Comparison of ENCODE assay signal across 8 mouse cellular contexts in the genomic region with DNA sequence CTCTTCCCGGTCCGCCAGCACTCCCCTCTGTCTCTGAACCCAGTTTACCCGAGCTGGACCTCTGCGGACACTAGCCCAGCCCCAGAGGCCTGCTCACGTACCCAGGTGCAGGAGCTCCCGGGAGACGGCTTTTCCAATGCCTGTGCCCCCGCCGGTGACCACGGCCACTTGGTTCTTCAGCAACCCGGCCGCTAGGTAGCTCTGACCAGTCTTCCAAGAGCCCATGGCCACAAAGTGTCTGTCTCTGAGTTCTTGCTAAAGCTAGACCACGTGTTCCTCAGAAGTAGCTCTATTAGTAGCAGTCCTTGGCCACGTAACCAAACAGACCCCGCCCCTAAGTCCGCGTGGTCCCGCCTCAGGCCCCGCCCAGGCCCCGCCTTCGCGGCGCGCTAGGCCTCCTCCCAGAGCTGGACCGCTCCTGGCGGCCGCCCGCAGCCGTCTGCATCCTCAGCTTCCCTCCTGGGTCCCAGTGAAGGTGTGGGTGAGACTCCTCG. TPM values are rescaled to one million over a fixed set of nuclear protein-coding genes. Genes with fewer than 3 reads are reported as not detected.
DNase-seq lines count a peak whose midpoint lies in the region; ATAC-seq and TF ChIP-seq lines count a peak whose summit lies in the region.

Gene Pecr (minus strand): TSS at position 323 of the 494 bp plus-strand sequence.
Gene Tmem169 (plus strand): TSS at position 378 of the 494 bp plus-strand sequence.

- TF ChIP-seq POLR2A in limb, embryonic 14.5 days (IDR thresholded peaks at IDR 0.05; ENCODE audit: borderline replicate concordance, extremely low read depth, insufficient read depth, insufficient read length): peak; percentile 64; the same call in 1 of the 2 replicates

- ATAC-seq in embryonic facial prominence, embryonic 13.5 days (ENCODE audit: insufficient number of reproducible peaks, insufficient read depth, low FRiP score, low TSS enrichment, low read depth): peak; percentile 98
- ATAC-seq in limb, embryonic 14.5 days (ENCODE audit: low FRiP score, low read depth): peak; percentile 100
- ATAC-seq in midbrain, postnatal 0 days (ENCODE audit: low FRiP score): peak; percentile 99

- no peaks in the 10 kb centered on the region; the same call in 1 of the 2 replicates for H3K36me3 ChIP-seq in embryonic facial prominence, embryonic 13.5 days
- H3K36me3 ChIP-seq in limb, embryonic 14.5 days (ENCODE audit: control insufficient read depth, insufficient read depth, low read length): no peaks in the 10 kb centered on the region
- H3K36me3 ChIP-seq in midbrain, postnatal 0 days (ENCODE audit: insufficient read depth, low read length): no peaks in the 10 kb centered on the region

- H3K9ac ChIP-seq in embryonic facial prominence, embryonic 13.5 days: peak within 1 kb of the TSS; percentile 89
- peak within 1 kb of the TSS; percentile 74 for H3K9ac ChIP-seq in limb, embryonic 14.5 days (ENCODE audit: low read depth, low read length, severe bottlenecking)
- peak within 1 kb of the TSS; percentile 76 for H3K9ac ChIP-seq in midbrain, postnatal 0 days (replicated peaks; ENCODE audit: low read length, poor library complexity, severe bottlenecking)

- H3K4me3 ChIP-seq in embryonic facial prominence, embryonic 13.5 days: peak within 1 kb of the TSS; percentile 69
- peak within 1 kb of the TSS; percentile 61 for H3K4me3 ChIP-seq in limb, embryonic 14.5 days (replicated peaks; ENCODE audit: low read length)
- H3K4me3 ChIP-seq in midbrain, postnatal 0 days (ENCODE audit: low read depth, low read length): peak within 1 kb of the TSS; percentile 54

- peaks cover 4% of the 10 kb centered on the region; the same call in 1 of the 2 replicates for H3K27me3 ChIP-seq in embryonic facial prominence, embryonic 13.5 days
- H3K27me3 ChIP-seq in limb, embryonic 14.5 days (ENCODE audit: control insufficient read depth, insufficient read depth, low read length): no peaks in the 10 kb centered on the region
- H3K27me3 ChIP-seq in midbrain, postnatal 0 days (ENCODE audit: insufficient read depth, low read length): no peaks in the 10 kb centered on the region

- H3K4me1 ChIP-seq in embryonic facial prominence, embryonic 13.5 days: peaks cover 3% of the 10 kb centered on the region; the same call in 1 of the 2 replicates
- H3K4me1 ChIP-seq in limb, embryonic 14.5 days (ENCODE audit: control insufficient read depth, insufficient read depth, low read length): peaks cover 3% of the 10 kb centered on the region; the same call in 1 of the 2 replicates
- peaks cover 7% of the 10 kb centered on the region for H3K4me1 ChIP-seq in midbrain, postnatal 0 days (ENCODE audit: insufficient read depth, low read length)

- WGBS in embryonic facial prominence, embryonic 13.5 days: under 1% methylated on average over 30 of the region's 30 CpGs
- WGBS in limb, embryonic 14.5 days: under 1% methylated on average over 30 of the region's 30 CpGs
- under 1% methylated on average over 30 of the region's 30 CpGs for WGBS in midbrain, postnatal 0 days

- peak; percentile 51 for TF ChIP-seq CTCF in midbrain, postnatal 0 days (IDR thresholded peaks at IDR 0.05)

- no peaks in the 10 kb centered on the region for H3K9me3 ChIP-seq in embryonic facial prominence, embryonic 13.5 days
- no peaks in the 10 kb centered on the region for H3K9me3 ChIP-seq in limb, embryonic 14.5 days (ENCODE audit: control insufficient read depth, low read length)
- no peaks in the 10 kb centered on the region for H3K9me3 ChIP-seq in midbrain, postnatal 0 days (ENCODE audit: low read length)

- H3K27ac ChIP-seq in embryonic facial prominence, embryonic 13.5 days: peak within 1 kb of the TSS; percentile 66; the same call in 1 of the 2 replicates
- H3K27ac ChIP-seq in limb, embryonic 14.5 days (replicated peaks; ENCODE audit: low read depth, low read length): 0 out of 2 replicates have a peak within 1 kb of the TSS, but pooled peaks have one; percentile 59
- peak within 1 kb of the TSS; percentile 89 for H3K27ac ChIP-seq in midbrain, postnatal 0 days (ENCODE audit: low read depth, low read length)

- H3K4me2 ChIP-seq in embryonic facial prominence, embryonic 13.5 days: peak within 1 kb of the TSS; percentile 85
- H3K4me2 ChIP-seq in limb, embryonic 14.5 days (replicated peaks; ENCODE audit: low read depth, low read length, severe bottlenecking): peak within 1 kb of the TSS; percentile 93
- peak within 1 kb of the TSS; percentile 89 for H3K4me2 ChIP-seq in midbrain, postnatal 0 days (ENCODE audit: low read depth, low read length, poor library complexity, severe bottlenecking)

- DNase-seq in 3134 (ENCODE audit: extremely low read depth, insufficient read length, low spot score): peak; percentile 99
- DNase-seq in adrenal gland, postnatal 36 days: peak; percentile 96 to 98
- DNase-seq in heart, adult 8-10 months (ENCODE audit: low spot score): peak; percentile 93
- peak; percentile 97 for DNase-seq in kidney, adult 9 months
- DNase-seq in limb, embryonic 14.5 days (ENCODE audit: low spot score): peak; percentile 93
- DNase-seq in midbrain, postnatal 0 days (ENCODE audit: low spot score): peak; percentile 95
- DNase-seq in spleen, postnatal 14 days (ENCODE audit: low spot score in 2 of 2): peak; percentile 81 to 83

RNA-seq across cellular contexts. Expression of gene Pecr, which starts in this region (rescaled TPM):
- total RNA-seq in adrenal gland, postnatal 36 days (2021): 10 to 100 TPM; 21.8 to 28.2 TPM
- 36.2 and 43.1 TPM in 2 replicates for polyA plus RNA-seq in embryonic facial prominence, embryonic 13.5 days (2015; fragmentation: Nextera tagmentation; extraction: Ambion mirVana)
- 10 to 100 TPM in 3 of 4 experiments, 1 to 10 TPM in 1; 9.5 to 12.4 (median 12.2) TPM for total RNA-seq in heart, adult 8-10 months (2022)
- 20.1 and 20.5 TPM in 2 replicates for polyA plus RNA-seq in limb, embryonic 14.5 days (2012; rRNA removed)
- polyA plus RNA-seq in limb, embryonic 14.5 days (2014; fragmentation: Nextera tagmentation; extraction: Ambion mirVana): 29.5 and 31.2 TPM in 2 replicates
- 0.66 and 2.7 TPM in 2 replicates for total RNA-seq in midbrain, postnatal 0 days (2014; rRNA removed)
- 8.9 and 10.2 TPM in 2 replicates for polyA plus RNA-seq in midbrain, postnatal 0 days (2015; fragmentation: Nextera tagmentation; extraction: Ambion mirVana)

RNA-seq across cellular contexts. Expression of gene Tmem169, which starts in this region (rescaled TPM):
- under 1 TPM; 0.16 to 0.53 TPM for total RNA-seq in adrenal gland, postnatal 36 days (2021)
- 3.5 and 4.8 TPM in 2 replicates for polyA plus RNA-seq in embryonic facial prominence, embryonic 13.5 days (2015; fragmentation: Nextera tagmentation; extraction: Ambion mirVana)
- total RNA-seq in heart, adult 8-10 months (2022): not detected
- 3.8 and 4.0 TPM in 2 replicates for polyA plus RNA-seq in limb, embryonic 14.5 days (2012; rRNA removed)
- 3.0 and 4.6 TPM in 2 replicates for polyA plus RNA-seq in limb, embryonic 14.5 days (2014; fragmentation: Nextera tagmentation; extraction: Ambion mirVana)
- 37.3 and 41.7 TPM in 2 replicates for total RNA-seq in midbrain, postnatal 0 days (2014; rRNA removed)
- 34.1 and 38.3 TPM in 2 replicates for polyA plus RNA-seq in midbrain, postnatal 0 days (2015; fragmentation: Nextera tagmentation; extraction: Ambion mirVana)

Comparison
In these comparisons a context has a peak if more than half of its experiments do, and no peak if none do; other contexts are left out.
1. Peak in every context shown above with its lines: DNase-seq, ATAC-seq, H3K4me3 ChIP-seq and H3K27ac ChIP-seq.
2. RNA of gene Tmem169 (total RNA-seq): 37.3 to 41.7 TPM in midbrain, postnatal 0 days; 0.16 to 0.53 TPM in adrenal gland, postnatal 36 days and not detected in heart, adult 8-10 months; every median in the first group is over 10 times any median in the second.